Mouse (Mus musculus): ENCODE measurements around the gene Rap1a. TPM values are rescaled to one million over a fixed set of nuclear protein-coding genes. Genes with fewer than 3 reads are reported as not detected.

The Rap1a gene
- polyA plus RNA-seq, 1 experiment: 25.4 TPM

GRCm38 (mm10) chr3:105716353-105717000 is 84.7 kb downstream of the Rap1a start:
- TF ChIP-seq GATA1 (IDR thresholded peaks at IDR 0.05; ENCODE audit: low read length): no peak

- TF ChIP-seq GATA1 (IDR thresholded peaks at IDR 0.05; ENCODE audit: low read length): no peak
Observed at GRCm38 (mm10) chr3:105714820-105715167, 86.3 kb downstream of the Rap1a start.

- no peak for TF ChIP-seq GATA1 (IDR thresholded peaks at IDR 0.05; ENCODE audit: low read length)
Observed at GRCm38 (mm10) chr3:105714091-105714819, 86.9 kb downstream of the Rap1a start.

GRCm38 (mm10) chr3:105712827-105713226 is 88.3 kb downstream of the Rap1a start:
- TF ChIP-seq GATA1 (IDR thresholded peaks at IDR 0.05; ENCODE audit: low read length): no peak

GRCm38 (mm10) chr3:105711741-105712140 is 89.4 kb downstream of the Rap1a start:
- TF ChIP-seq GATA1 (IDR thresholded peaks at IDR 0.05; ENCODE audit: low read length): no peak

- TF ChIP-seq GATA1 (IDR thresholded peaks at IDR 0.05; ENCODE audit: low read length): no peak
Observed at GRCm38 (mm10) chr3:105710246-105710645, 90.9 kb downstream of the Rap1a start.

GRCm38 (mm10) chr3:105707590-105707989 is 93.5 kb downstream of the Rap1a start:
- no peak for TF ChIP-seq GATA1 (IDR thresholded peaks at IDR 0.05; ENCODE audit: low read length)

- no peak for TF ChIP-seq GATA1 (IDR thresholded peaks at IDR 0.05; ENCODE audit: low read length)
Observed at GRCm38 (mm10) chr3:105706366-105707020, 94.6 kb downstream of the Rap1a start.

GRCm38 (mm10) chr3:105705561-105705960 is 95.6 kb downstream of the Rap1a start:
- no peak for TF ChIP-seq GATA1 (IDR thresholded peaks at IDR 0.05; ENCODE audit: low read length)

GRCm38 (mm10) chr3:105705061-105705549 is 96.0 kb downstream of the Rap1a start:
- TF ChIP-seq GATA1 (IDR thresholded peaks at IDR 0.05; ENCODE audit: low read length): no peak

- no peak for TF ChIP-seq GATA1 (IDR thresholded peaks at IDR 0.05; ENCODE audit: low read length)
Observed at GRCm38 (mm10) chr3:105704031-105705008, 96.8 kb downstream of the Rap1a start, which contains the start of gene Inka2. Gene Inka2 (plus strand): TSS chr3:105704599.

GRCm38 (mm10) chr3:105703571-105703970 is 97.6 kb downstream of the Rap1a start:
- no peak for TF ChIP-seq GATA1 (IDR thresholded peaks at IDR 0.05; ENCODE audit: low read length)

GRCm38 (mm10) chr3:105701399-105701798 is 99.7 kb downstream of the Rap1a start:
- no peak for TF ChIP-seq GATA1 (IDR thresholded peaks at IDR 0.05; ENCODE audit: low read length)

- no peak for TF ChIP-seq GATA1 (IDR thresholded peaks at IDR 0.05; ENCODE audit: low read length)
Observed at GRCm38 (mm10) chr3:105699241-105699933, 101.7 kb downstream of the Rap1a start.

GRCm38 (mm10) chr3:105698311-105698710 is 102.8 kb downstream of the Rap1a start:
- peak; percentile 73 for TF ChIP-seq GATA1 (IDR thresholded peaks at IDR 0.05; ENCODE audit: low read length)

Data from G1E-ER4 (cell line).